Mouse (Mus musculus) limb, embryonic 14.5 days (tissue): ENCODE results near the gene Khdrbs2. TPM values are rescaled to one million over a fixed set of nuclear protein-coding genes. Genes with fewer than 3 reads are reported as not detected.
"Not testable (repeated sequence)": the region's sequence is repeated elsewhere in the genome, so short reads cannot be mapped to it uniquely, and the experiment has no call there.

Experiments
- ATAC-seq: fragments of 200-750 bp; cut with Nextera tagmentation; 2 replicates; pipeline ENCODE4 v1.8.0; 2017; ENCODE audit warnings: low read depth, moderate number of reproducible peaks, moderate TSS enrichment; ENCODE audit not compliant: low FRiP score
- DNase-seq: peaks from one replicate; pipeline ENCODE4 v3.0.0-alpha.2; 2015; ENCODE audit warnings: low spot score
- H3K27ac ChIP-seq: fragments of 300-500 bp; sonication (generic); replicated peaks from 2 replicates; pipeline ENCODE4 v1.5.1; 2014; ENCODE audit warnings: low read depth, mild to moderate bottlenecking, low read length, moderate library complexity, mixed read lengths
- H3K27me3 ChIP-seq: fragments of 300-500 bp; sonication (generic); 2 replicates; pipeline ENCODE4 v1.6.1; 2014; ENCODE audit warnings: low read length, mixed read lengths; ENCODE audit not compliant: control insufficient read depth, insufficient read depth
- H3K36me3 ChIP-seq: fragments of 300-500 bp; sonication (generic); 2 replicates; pipeline ENCODE4 v1.6.1; 2014; ENCODE audit warnings: mild to moderate bottlenecking, low read length, moderate library complexity, mixed read lengths; ENCODE audit not compliant: control insufficient read depth, insufficient read depth
- H3K4me1 ChIP-seq: fragments of 300-500 bp; sonication (generic); 2 replicates; pipeline ENCODE4 v1.6.1; 2014; ENCODE audit warnings: antibody characterized with exemption, low read length, mixed read lengths; ENCODE audit not compliant: control insufficient read depth, insufficient read depth
- H3K4me2 ChIP-seq: fragments of 300-500 bp; sonication (generic); replicated peaks from 2 replicates; pipeline ENCODE4 v1.6.1; 2014; ENCODE audit warnings: low read depth, mild to moderate bottlenecking, low read length, moderate library complexity; ENCODE audit not compliant: severe bottlenecking
- H3K4me3 ChIP-seq: fragments of 300-500 bp; sonication (generic); replicated peaks from 2 replicates; pipeline ENCODE4 v1.5.1; 2014; ENCODE audit warnings: low read length
- H3K9ac ChIP-seq: fragments of 300-500 bp; sonication (generic); 2 replicates; pipeline ENCODE4 v1.6.1; 2014; ENCODE audit warnings: mild to moderate bottlenecking, low read depth, low read length, moderate library complexity; ENCODE audit not compliant: severe bottlenecking
- H3K9me3 ChIP-seq: fragments of 300-500 bp; sonication (generic); 2 replicates; pipeline ENCODE4 v1.6.1; 2016; ENCODE audit warnings: low read length; ENCODE audit not compliant: control insufficient read depth
- POLR2A ChIP-seq: fragments of 200-500 bp; IDR thresholded peaks from 2 replicates; pipeline ENCODE4 v1.8.0; 2012; ENCODE audit warnings: inconsistent platforms, mild to moderate bottlenecking, moderate library complexity, borderline replicate concordance; ENCODE audit not compliant: insufficient read depth, insufficient read length; ENCODE audit errors: extremely low read depth
- WGBS: fragments of 180-500 bp; shearing (Covaris S2); extraction: QIAGEN DNeasy Blood & Tissue Kit; methylation state at CpG from one replicate; pipeline ENCODE4 v1.1.7; 2014; 5-methylcytosine and 5-hydroxymethylcytosine counted together
- polyA plus RNA-seq, 2 experiments: library from polyadenylated mRNA; depleted of rRNA in 1 of 2; stranded (reverse) in 1 of 2; unstranded in 1 of 2; fragments of >200 nt; fragmentation: Nextera tagmentation in 1 of 2; extraction: Ambion mirVana in 1 of 2; gene quantifications; 2 replicates each; pipeline versions ENCODE4 v1.2.1 to v1.2.3; 2012 to 2014

Khdrbs2 gene
- polyA plus RNA-seq, 2 experiments = 2.0 to 3.2 TPM

GRCm38 (mm10) chr1:32463103-32463516 is 290.6 kb downstream of the Khdrbs2 start:
- H3K27me3 ChIP-seq = no peaks in the 10 kb centered on the region
- DNase-seq (no peak), ATAC-seq (no peak)
- WGBS = 60% methylated on average over 6 of the region's 6 CpGs
- no peak for TF ChIP-seq POLR2A
- H3K9ac ChIP-seq = no peak overlapping the region
- no peak overlapping the region for H3K27ac ChIP-seq
- H3K4me2 ChIP-seq = no peak overlapping the region
- no peaks in the 10 kb centered on the region for H3K36me3 ChIP-seq
- H3K4me3 ChIP-seq = no peak overlapping the region
- no peaks in the 10 kb centered on the region for H3K9me3 ChIP-seq
- H3K4me1 ChIP-seq = no peaks in the 10 kb centered on the region

- DNase-seq (no peak), ATAC-seq (no peak)
- Histone ChIP-seq H3K36me3 (no peaks in the 10 kb centered on the region), H3K4me1 (no peaks in the 10 kb centered on the region), H3K4me3 (no peak overlapping the region), H3K27me3 (no peaks in the 10 kb centered on the region), H3K9me3 (no peaks in the 10 kb centered on the region), H3K4me2 (no peak overlapping the region), H3K27ac (no peak overlapping the region), H3K9ac (no peak overlapping the region)
- WGBS = 88% methylated on average over 2 of the region's 2 CpGs
- TF ChIP-seq POLR2A = no peak
Measured at GRCm38 (mm10) chr1:32471022-32471421, 298.5 kb downstream of the Khdrbs2 start.

- Histone ChIP-seq H3K4me1 (no peaks in the 10 kb centered on the region), H3K9ac (no peak overlapping the region), H3K4me2 (no peak overlapping the region), H3K27me3 (no peaks in the 10 kb centered on the region), H3K4me3 (no peak overlapping the region), H3K9me3 (no peaks in the 10 kb centered on the region), H3K27ac (no peak overlapping the region), H3K36me3 (no peaks in the 10 kb centered on the region)
- 88% methylated on average over 11 of the region's 11 CpGs for WGBS
- TF ChIP-seq POLR2A = no peak
- DNase-seq (no peak), ATAC-seq (no peak)
Measured at GRCm38 (mm10) chr1:32471502-32472214, 299.1 kb downstream of the Khdrbs2 start.

- Histone ChIP-seq H3K27ac (no peak overlapping the region), H3K36me3 (no peaks in the 10 kb centered on the region), H3K4me2 (no peak overlapping the region), H3K9me3 (no peaks in the 10 kb centered on the region), H3K9ac (no peak overlapping the region), H3K4me3 (no peak overlapping the region), H3K4me1 (no peaks in the 10 kb centered on the region), H3K27me3 (no peaks in the 10 kb centered on the region)
- no peak for ATAC-seq
- WGBS = 73% methylated on average over 2 of the region's 2 CpGs
- TF ChIP-seq POLR2A = no peak
- DNase-seq = no peak
Measured at GRCm38 (mm10) chr1:32487944-32488343, 315.4 kb downstream of the Khdrbs2 start.

GRCm38 (mm10) chr1:32503381-32503780 is 330.9 kb downstream of the Khdrbs2 start:
- ATAC-seq = no peak

GRCm38 (mm10) chr1:32547194-32547593 is 374.7 kb downstream of the Khdrbs2 start, which contains the start of gene Gm5415:
Gene Gm5415, minus strand, starts transcription at chr1:32547294.
- H3K9me3 ChIP-seq, H3K4me2 ChIP-seq, H3K4me1 ChIP-seq, ATAC-seq, H3K4me3 ChIP-seq, DNase-seq, H3K36me3 ChIP-seq, H3K27me3 ChIP-seq, H3K9ac ChIP-seq, H3K27ac ChIP-seq: not testable (repeated sequence)
- WGBS = 81% methylated on average over 2 of the region's 7 CpGs

More at GRCm38 (mm10) chr1:32503381-32503780, 330.9 kb downstream of the Khdrbs2 start:
- Histone ChIP-seq H3K4me1 (no peaks in the 10 kb centered on the region), H3K36me3 (no peaks in the 10 kb centered on the region), H3K9me3 (no peaks in the 10 kb centered on the region), H3K9ac (no peak overlapping the region), H3K27me3 (no peaks in the 10 kb centered on the region), H3K4me3 (no peak overlapping the region), H3K27ac (no peak overlapping the region), H3K4me2 (no peak overlapping the region)
- WGBS = 88% methylated on average over 6 of the region's 6 CpGs
- no peak for DNase-seq
- no peak for TF ChIP-seq POLR2A
